Mouse (Mus musculus) heart, postnatal 0 days (tissue): ENCODE results near the gene Tmie.

ENCODE experiments used
- CTCF ChIP-seq: IDR thresholded peaks from 2 replicates; pipeline ENCODE4 v1.5.1; 2016; ENCODE audit warnings: antibody characterized with exemption, control low read depth, low read depth
- EP300 ChIP-seq: IDR thresholded peaks from 2 replicates; pipeline ENCODE4 v1.6.1; 2016; ENCODE audit warnings: antibody characterized with exemption, low read depth

DNA sequence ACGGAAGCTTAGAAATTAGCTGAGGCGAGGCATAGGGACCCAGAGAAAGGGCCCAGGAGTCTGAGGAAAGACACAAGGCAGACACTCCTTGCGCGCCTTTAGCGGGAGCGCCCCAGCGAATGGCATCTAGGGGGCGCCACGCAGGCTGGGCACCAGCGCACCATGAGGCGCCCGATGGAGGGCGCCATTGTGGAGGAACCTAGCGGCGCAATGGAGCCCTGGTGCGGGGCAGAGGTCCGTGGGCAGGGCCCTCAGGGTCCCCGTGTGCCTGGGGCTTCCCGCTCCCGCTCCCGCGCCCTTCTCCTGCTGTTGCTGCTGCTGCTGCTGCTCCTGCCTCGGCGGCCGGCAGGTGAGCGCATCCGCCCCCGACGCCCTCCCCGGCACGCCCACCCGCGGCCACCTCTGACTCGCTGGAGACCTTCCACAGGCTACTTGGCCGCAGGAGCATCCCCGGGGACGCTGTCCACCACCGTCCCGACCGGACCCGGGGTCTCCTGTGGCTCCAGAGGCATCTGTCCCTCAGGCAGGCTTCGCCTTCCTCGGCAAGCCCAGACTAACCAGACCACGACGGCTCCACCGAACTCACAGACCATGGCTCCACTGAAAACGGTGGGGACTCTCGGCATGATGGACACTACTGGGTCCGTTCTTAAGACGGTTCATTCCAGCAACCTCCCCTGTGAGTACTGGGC, 22.0 kb downstream of the Tmie start, which contains the start of gene Prss50:
- TF ChIP-seq EP300 (no peak), CTCF (peak; percentile 41)
